Mouse (Mus musculus) CH12.LX (cell line): Measurements from ENCODE around the gene Gm7138.

ENCODE experiments used
- CTCF ChIP-seq, 2 experiments: IDR thresholded peaks in 1 of 2; conservative IDR thresholded peaks in 1 of 2; 2 replicates each; pipeline ENCODE4 v1.5.1; 2011 to 2012; ENCODE audit warnings: low read depth in 2 of 2, low read length in 2 of 2, improper control_type of control experiment in 1 of 2, inconsistent platforms in 1 of 2, mild to moderate bottlenecking in 1 of 2, moderate library complexity in 1 of 2
- EP300 ChIP-seq: IDR thresholded peaks from 2 replicates; pipeline ENCODE4 v1.6.1; 2011; ENCODE audit warnings: low read length, improper control_type of control experiment
- PAX5 ChIP-seq: IDR thresholded peaks from 2 replicates; pipeline ENCODE4 v1.6.1; 2012; ENCODE audit warnings: low read length, inconsistent platforms, mixed read lengths

GRCm38 (mm10) chr10:77729241-77729640 lies 47.5 kb downstream of the Gm7138 start:
- TF ChIP-seq PAX5 (no peak), CTCF (conservative IDR thresholded peaks at IDR 0.05 in 1 of 2, IDR thresholded peaks at IDR 0.05 in 1 of 2; ENCODE audit: low read depth in 2 of 2, low read length in 2 of 2) (peak; percentile 72 to 76), EP300 (no peak)
